11 mouse cellular contexts compared by ENCODE assay signal in genomic region chr12:53719896-53720295, GRCm38 (mm10).
DNase-seq lines count a peak whose midpoint lies in the region; ATAC-seq and TF ChIP-seq lines count a peak whose summit lies in the region.
"Had no signal": no experiment of that assay in that cellular context is flagged by ENCODE, and none has a peak within 500 bp of the region (broad histone marks: within the 10 kb centered on the region; RNA-seq: fewer than 3 reads in every experiment).

No protein-coding gene starts in this region.

- no peak overlapping the region for H3K4me3 ChIP-seq in forebrain, embryonic 11.5 days (ENCODE audit: low read depth, low read length)
- H3K4me3 ChIP-seq in forebrain, embryonic 13.5 days = no peak overlapping the region
- no peak overlapping the region for H3K4me3 ChIP-seq in layer of hippocampus, adult 2 months
- H3K4me3 ChIP-seq: heart, embryonic 13.5 days; neural tube, embryonic 13.5 days had no signal

- WGBS in forebrain, embryonic 11.5 days = 60% methylated on average over 6 of the region's 6 CpGs
- 59% methylated on average over 6 of the region's 6 CpGs for WGBS in forebrain, embryonic 13.5 days

- H3K9me3 ChIP-seq in forebrain, embryonic 11.5 days (ENCODE audit: control insufficient read depth, low read length) = no peaks in the 10 kb centered on the region; the same call in 1 of the 2 replicates
- 0 out of 2 replicates have a peak, but pooled peaks cover 4% of the 10 kb centered on the region for H3K9me3 ChIP-seq in forebrain, embryonic 13.5 days (replicated peaks)
- H3K9me3 ChIP-seq: heart, embryonic 13.5 days; neural tube, embryonic 13.5 days had no signal

- H3K9ac ChIP-seq in forebrain, embryonic 11.5 days (ENCODE audit: low read length) = no peak overlapping the region
- H3K9ac ChIP-seq in forebrain, embryonic 13.5 days = no peak overlapping the region
- H3K9ac ChIP-seq: heart, embryonic 13.5 days; neural tube, embryonic 13.5 days had no signal

- H3K4me2 ChIP-seq in forebrain, embryonic 11.5 days (ENCODE audit: low read depth, low read length, severe bottlenecking) = no peak overlapping the region
- H3K4me2 ChIP-seq in forebrain, embryonic 13.5 days = no peak overlapping the region
- H3K4me2 ChIP-seq: heart, embryonic 13.5 days; neural tube, embryonic 13.5 days had no signal

- H3K27me3 ChIP-seq in forebrain, embryonic 11.5 days (ENCODE audit: control insufficient read depth, insufficient read depth, low read length) = no peaks in the 10 kb centered on the region
- no peaks in the 10 kb centered on the region for H3K27me3 ChIP-seq in forebrain, embryonic 13.5 days
- H3K27me3 ChIP-seq: heart, embryonic 13.5 days; neural tube, embryonic 13.5 days had no signal

- ATAC-seq in forebrain, embryonic 11.5 days (replicated peaks; ENCODE audit: low FRiP score) = no peak
- ATAC-seq in forebrain, embryonic 13.5 days = no peak

- peak; percentile 75 for TF ChIP-seq CTCF in layer of hippocampus, adult 2 months (conservative IDR thresholded peaks at IDR 0.05)

- peak; percentile 57 for DNase-seq in forebrain, embryonic 11.5 days (ENCODE audit: low spot score)
- DNase-seq in left cerebral cortex, postnatal 4 days = peak; percentile 31
- DNase-seq in left cerebral cortex, adult 8-10 months (ENCODE audit: low spot score in 2 of 2) = no peak
- peak; percentile 10 for DNase-seq in NIH3T3 (ENCODE audit: low read depth)
- peak; percentile 7 to 16 for DNase-seq in layer of hippocampus, adult 2 months (ENCODE audit: low spot score in 2 of 2)
- no peak for DNase-seq in urinary bladder, adult 2 months (ENCODE audit: low spot score)
- DNase-seq in adipocyte (ENCODE audit: low spot score) = no peak
- DNase-seq: kidney, postnatal 25 days had no signal

- H3K4me1 ChIP-seq in forebrain, embryonic 11.5 days (replicated peaks; ENCODE audit: control insufficient read depth, insufficient read depth, low read length) = no peaks in the 10 kb centered on the region
- no peaks in the 10 kb centered on the region for H3K4me1 ChIP-seq in forebrain, embryonic 13.5 days
- H3K4me1 ChIP-seq: heart, embryonic 13.5 days; neural tube, embryonic 13.5 days had no signal

- no peaks in the 10 kb centered on the region for H3K36me3 ChIP-seq in forebrain, embryonic 11.5 days (ENCODE audit: control insufficient read depth, insufficient read depth, low read length)
- no peaks in the 10 kb centered on the region for H3K36me3 ChIP-seq in forebrain, embryonic 13.5 days (ENCODE audit: poor library complexity, severe bottlenecking)
- H3K36me3 ChIP-seq: heart, embryonic 13.5 days; neural tube, embryonic 13.5 days had no signal

- intact Hi-C loops in left cerebral cortex, postnatal 4 days (cut with DNase I) = no loop called here

- H3K27ac ChIP-seq in forebrain, embryonic 11.5 days (ENCODE audit: low read depth, low read length) = no peak overlapping the region
- H3K27ac ChIP-seq in forebrain, embryonic 13.5 days = no peak overlapping the region
- 0 out of 2 replicates have a peak overlapping the region, but pooled peaks have one; percentile 18 for H3K27ac ChIP-seq in layer of hippocampus, adult 2 months
- H3K27ac ChIP-seq: heart, embryonic 13.5 days; neural tube, embryonic 13.5 days had no signal

Comparison
In these comparisons a context has a peak if more than half of its experiments do, and no peak if none do; other contexts are left out.
1. DNase-seq: peak in forebrain, embryonic 11.5 days (single experiment), left cerebral cortex, postnatal 4 days (single experiment), NIH3T3 (single experiment) and layer of hippocampus, adult 2 months (2 of 2); none in left cerebral cortex, adult 8-10 months (0 of 2), urinary bladder, adult 2 months (single experiment) and adipocyte (single experiment).